Mouse (Mus musculus): ENCODE measurements at regions not wholly inside any gene's neighbourhood (a gene's known extent, or its start where the extent isn't known, plus 50 kb on each side); places are given as distances from the start of the nearest gene placed in this dataset.

DNA sequence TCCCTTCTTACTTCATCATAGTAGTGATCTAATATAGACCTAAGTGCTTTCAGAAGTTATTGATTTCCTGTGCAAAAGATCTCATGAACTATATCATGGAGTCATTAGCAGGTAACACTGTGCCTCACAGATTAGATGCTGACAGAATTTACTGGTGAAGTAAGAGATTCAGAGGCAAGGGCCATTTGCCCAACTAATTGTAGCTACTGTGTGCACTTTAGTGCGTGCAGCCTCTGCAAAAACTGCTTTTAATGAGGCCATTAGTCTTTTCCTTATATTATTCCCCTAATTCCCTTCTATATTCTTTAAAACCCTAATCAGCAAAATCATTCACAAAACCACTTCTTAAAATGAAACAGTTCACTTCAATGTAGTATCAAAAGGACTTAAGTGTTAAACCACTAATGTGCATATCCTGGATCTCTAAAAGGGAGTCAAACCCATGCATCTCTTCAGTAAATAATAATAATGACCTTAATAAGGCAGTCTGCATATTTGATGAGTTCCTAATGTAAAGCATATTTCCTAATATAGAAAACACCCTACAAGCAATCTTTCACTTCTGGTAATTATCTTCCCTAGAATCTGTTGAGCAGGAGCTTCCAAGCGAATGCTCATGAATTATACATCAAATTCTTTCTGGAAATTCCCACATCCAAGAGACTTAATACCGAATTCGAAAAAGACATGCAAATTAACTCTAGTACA is 1847.4 kb downstream of the Efna5 start:
- no peak for DNase-seq (ENCODE audit: extremely low read depth, insufficient read length, low spot score)

DNA sequence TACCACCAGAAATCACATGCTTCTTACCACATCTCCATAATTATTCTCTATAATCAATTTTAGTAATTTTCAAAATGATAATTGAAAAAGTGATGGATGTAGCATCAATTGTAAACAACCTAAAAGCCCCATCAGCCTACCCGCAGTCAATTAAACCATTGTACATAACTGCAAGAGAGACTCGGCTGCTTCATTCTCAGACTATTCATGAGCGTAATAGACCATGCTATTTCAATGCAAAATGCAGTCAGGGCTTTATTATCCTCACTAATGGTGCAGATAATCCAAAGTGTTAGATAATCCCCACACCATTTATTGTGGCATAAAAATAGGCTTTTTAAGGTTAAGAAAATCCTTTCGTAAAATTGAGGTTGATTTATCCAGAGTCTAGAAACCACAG is 1862.5 kb downstream of the Efna5 start:
- DNase-seq (ENCODE audit: extremely low read depth, insufficient read length, low spot score) = no peak
